Comparison of ENCODE assay signal across 8 mouse cellular contexts in the genomic region with DNA sequence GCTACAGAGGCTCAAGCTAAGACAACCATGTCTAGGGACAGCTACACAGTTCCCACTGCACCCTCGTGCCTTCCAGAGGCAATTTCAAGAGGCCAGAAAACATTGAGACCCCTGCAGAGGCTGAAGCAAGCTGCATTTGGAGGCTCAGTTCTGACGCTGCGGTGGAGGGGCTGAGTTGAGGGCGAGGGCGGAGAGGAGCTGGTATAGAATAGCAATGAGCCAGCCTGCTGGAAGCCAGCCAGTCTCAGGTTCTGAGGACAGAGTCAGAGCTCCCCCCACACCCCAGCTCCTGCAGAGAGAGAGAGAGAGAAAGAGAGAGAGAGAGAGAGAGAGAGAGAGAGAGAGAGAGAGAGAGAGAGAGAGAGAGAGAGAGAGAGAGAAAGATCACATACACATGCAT. TPM values are rescaled to one million over a fixed set of nuclear protein-coding genes. Genes with fewer than 3 reads are reported as not detected.
DNase-seq lines count a peak whose midpoint lies in the region.

No protein-coding gene starts in this region.

- intact Hi-C loops in left cerebral cortex, postnatal 4 days (cut with DNase I) = no loop called here

- DNase-seq in heart, adult 11 months = peak; percentile 55
- no peak for DNase-seq in heart, adult 8-10 months (ENCODE audit: low spot score)
- DNase-seq in urinary bladder, adult 2 months (ENCODE audit: low spot score) = peak; percentile 15
- no peak for DNase-seq in urinary bladder, postnatal 4 days (ENCODE audit: low spot score in 2 of 2)
- DNase-seq in left cerebral cortex, postnatal 4 days = peak; percentile 83
- peak; percentile 73 for DNase-seq in right cerebral cortex, postnatal 4 days
- no peak for DNase-seq in lung, postnatal 36 days
- DNase-seq in retina, postnatal 1 day = no peak

RNA-seq across cellular contexts. Expression of gene Dock3, which starts 20.5 kb away (rescaled TPM):
- 10 to 100 TPM; 15.1 to 23.8 (median 19.8) TPM for total RNA-seq in heart, adult 8-10 months (2022)
- polyA plus RNA-seq in urinary bladder, adult 2 months (2012; rRNA removed) = 10.5 and 17.1 TPM in 2 replicates
- 100 to 1,000 TPM; 159 to 181 TPM for total RNA-seq in left cerebral cortex, postnatal 4 days (2021)

RNA-seq across cellular contexts. Expression of gene Mapkapk3, which starts 37.5 kb away (rescaled TPM):
- 10 to 100 TPM; 27.2 to 38.4 (median 32.0) TPM for total RNA-seq in heart, adult 8-10 months (2022)
- polyA plus RNA-seq in urinary bladder, adult 2 months (2012; rRNA removed) = 50.7 and 54.4 TPM in 2 replicates
- total RNA-seq in left cerebral cortex, postnatal 4 days (2021) = 1 to 10 TPM; 3.3 to 4.8 TPM

RNA-seq across cellular contexts. Expression of gene Cish, which starts 43.7 kb away (rescaled TPM):
- total RNA-seq in heart, adult 8-10 months (2022) = 100 to 1,000 TPM in 3 of 4 experiments, 10 to 100 TPM in 1; 87.1 to 234 (median 146) TPM
- 11.7 and 14.7 TPM in 2 replicates for polyA plus RNA-seq in urinary bladder, adult 2 months (2012; rRNA removed)
- total RNA-seq in left cerebral cortex, postnatal 4 days (2021) = 10 to 100 TPM; 16.4 to 17.5 TPM

Comparison
In these comparisons a context has a peak if more than half of its experiments do, and no peak if none do; other contexts are left out.
1. DNase-seq: peak in heart, adult 11 months (single experiment), urinary bladder, adult 2 months (single experiment), left cerebral cortex, postnatal 4 days (single experiment) and right cerebral cortex, postnatal 4 days (single experiment); none in heart, adult 8-10 months (single experiment), urinary bladder, postnatal 4 days (0 of 2), lung, postnatal 36 days (single experiment) and retina, postnatal 1 day (single experiment).
2. RNA of gene Dock3, which starts 20.5 kb away (total RNA-seq): 159 to 181 TPM in left cerebral cortex, postnatal 4 days; 15.1 to 23.8 TPM in heart, adult 8-10 months; every median in the first group is over 4 times any median in the second.
3. RNA of gene Mapkapk3, which starts 37.5 kb away (total RNA-seq): 27.2 to 38.4 TPM in heart, adult 8-10 months; 3.3 to 4.8 TPM in left cerebral cortex, postnatal 4 days; every median in the first group is over 4 times any median in the second.
4. RNA of gene Cish, which starts 43.7 kb away (total RNA-seq): 87.1 to 234 TPM in heart, adult 8-10 months; 16.4 to 17.5 TPM in left cerebral cortex, postnatal 4 days; every median in the first group is over 4 times any median in the second.